Mouse (Mus musculus) kidney, postnatal 25 days (tissue): ENCODE results near the gene Ccdc137.

Experiments used
- DNase-seq, 2 experiments: peaks; one replicate each; pipeline ENCODE4 v3.0.0; 2021; ENCODE audit warnings: mixed read lengths in 2 of 2

Ccdc137 gene

GRCm38 (mm10) chr11:120463536-120463935 lies 5.6 kb downstream of the Ccdc137 start:
- no peak for DNase-seq

- DNase-seq, result no peak
These were observed 6.5 kb downstream of the Ccdc137 start for GRCm38 (mm10) chr11:120464365-120464764.

- DNase-seq, result no peak
These were observed 7.6 kb downstream of the Ccdc137 start for GRCm38 (mm10) chr11:120465521-120465920.

- peak; percentile 95 to 97 for DNase-seq
These were observed 9.3 kb downstream of the Ccdc137 start, which contains the start of gene Arl16 for GRCm38 (mm10) chr11:120467051-120467735. Gene Arl16 (minus strand): TSS chr11:120467607.

GRCm38 (mm10) chr11:120467736-120468092 lies 9.8 kb downstream of the Ccdc137 start:
- no peak for DNase-seq

- DNase-seq, result peak; percentile 63 to 90
These were observed 14.1 kb downstream of the Ccdc137 start for GRCm38 (mm10) chr11:120472052-120472451.

- peak in 1 of 2 experiments; percentile 50 for DNase-seq
These were observed 25.6 kb downstream of the Ccdc137 start for GRCm38 (mm10) chr11:120483448-120483934.

- peak; percentile 90 to 96 for DNase-seq
These were observed 26.5 kb downstream of the Ccdc137 start, which contains the start of gene Mrpl12 for GRCm38 (mm10) chr11:120484265-120484981. Gene Mrpl12 (plus strand): TSS chr11:120484613.

GRCm38 (mm10) chr11:120485251-120485650 lies 27.3 kb downstream of the Ccdc137 start:
- DNase-seq, result peak; percentile 67 to 77

GRCm38 (mm10) chr11:120488516-120488915 lies 30.6 kb downstream of the Ccdc137 start:
- peak in 1 of 2 experiments; percentile 46 for DNase-seq

GRCm38 (mm10) chr11:120489054-120489761 lies 31.3 kb downstream of the Ccdc137 start:
- DNase-seq, result peak; percentile 82 to 95

- peak in 1 of 2 experiments; percentile 53 for DNase-seq
These were observed 32.6 kb downstream of the Ccdc137 start for GRCm38 (mm10) chr11:120490291-120491046.

GRCm38 (mm10) chr11:120491317-120492023 lies 33.6 kb downstream of the Ccdc137 start, which contains the start of gene Slc25a10:
Gene Slc25a10 (plus strand): TSS chr11:120491840.
- DNase-seq, result peak; percentile 92 to 97

GRCm38 (mm10) chr11:120492024-120492877 lies 34.3 kb downstream of the Ccdc137 start:
- peak; percentile 58 to 86 for DNase-seq

GRCm38 (mm10) chr11:120492878-120493203 lies 34.9 kb downstream of the Ccdc137 start:
- peak in 1 of 2 experiments; percentile 54 for DNase-seq

- DNase-seq, result peak; percentile 49 to 74
These were observed 35.4 kb downstream of the Ccdc137 start for GRCm38 (mm10) chr11:120493351-120493750.

GRCm38 (mm10) chr11:120493911-120494310 lies 36.0 kb downstream of the Ccdc137 start:
- DNase-seq, result no peak

- peak in 1 of 2 experiments; percentile 55 for DNase-seq
These were observed 39.5 kb downstream of the Ccdc137 start for GRCm38 (mm10) chr11:120497436-120497835.

- peak in 1 of 2 experiments; percentile 50 for DNase-seq
These were observed 40.3 kb downstream of the Ccdc137 start for GRCm38 (mm10) chr11:120498226-120498625.

GRCm38 (mm10) chr11:120498891-120499290 lies 41.0 kb downstream of the Ccdc137 start:
- no peak for DNase-seq

GRCm38 (mm10) chr11:120499894-120500293 lies 42.0 kb downstream of the Ccdc137 start:
- peak in 1 of 2 experiments; percentile 62 for DNase-seq
